Mouse (Mus musculus): ENCODE measurements around the gene Ccdc146.

The Ccdc146 gene

DNA sequence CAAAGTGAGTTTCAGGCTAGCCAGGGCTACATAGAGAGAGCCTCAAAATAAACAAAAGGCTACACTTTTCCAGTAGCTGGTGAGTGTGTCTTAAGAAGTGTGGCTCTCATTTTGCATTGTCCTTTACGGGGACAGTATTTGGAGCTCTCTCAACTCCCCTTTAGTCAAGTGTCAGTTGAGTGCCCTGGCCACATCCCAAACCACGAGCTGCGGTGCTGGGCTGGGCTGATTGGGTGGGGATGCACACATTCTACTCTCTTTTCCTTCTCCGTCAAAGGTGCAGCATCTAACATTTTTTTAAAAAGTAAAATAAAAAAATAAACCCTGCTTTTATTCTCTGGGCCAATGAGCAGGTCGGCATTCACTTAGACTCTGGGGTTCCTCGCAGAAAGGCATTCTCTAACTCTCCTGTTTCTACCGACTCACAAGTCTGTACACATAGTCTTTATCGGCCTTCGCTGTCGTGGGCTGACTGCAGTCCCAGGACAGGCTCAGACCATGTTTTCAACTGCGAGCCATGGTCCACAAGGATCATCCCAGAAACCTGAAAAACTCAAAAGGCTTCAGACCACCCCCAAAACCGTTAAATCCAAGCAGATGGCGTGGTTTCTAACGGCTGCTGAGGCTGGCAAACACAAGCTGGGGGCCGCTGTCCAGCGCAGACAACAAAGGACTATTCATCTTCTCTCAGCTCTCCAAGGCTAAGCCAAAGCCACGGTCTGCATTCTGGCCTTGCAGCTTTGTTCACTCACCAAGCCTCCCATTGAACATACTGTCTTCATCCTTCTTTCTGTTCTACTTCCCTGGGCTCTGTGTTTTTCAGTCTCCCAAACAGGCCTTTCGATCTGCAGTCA lies 161.0 kb downstream of the Ccdc146 start:
- no peak for DNase-seq (ENCODE audit: low spot score)

DNA sequence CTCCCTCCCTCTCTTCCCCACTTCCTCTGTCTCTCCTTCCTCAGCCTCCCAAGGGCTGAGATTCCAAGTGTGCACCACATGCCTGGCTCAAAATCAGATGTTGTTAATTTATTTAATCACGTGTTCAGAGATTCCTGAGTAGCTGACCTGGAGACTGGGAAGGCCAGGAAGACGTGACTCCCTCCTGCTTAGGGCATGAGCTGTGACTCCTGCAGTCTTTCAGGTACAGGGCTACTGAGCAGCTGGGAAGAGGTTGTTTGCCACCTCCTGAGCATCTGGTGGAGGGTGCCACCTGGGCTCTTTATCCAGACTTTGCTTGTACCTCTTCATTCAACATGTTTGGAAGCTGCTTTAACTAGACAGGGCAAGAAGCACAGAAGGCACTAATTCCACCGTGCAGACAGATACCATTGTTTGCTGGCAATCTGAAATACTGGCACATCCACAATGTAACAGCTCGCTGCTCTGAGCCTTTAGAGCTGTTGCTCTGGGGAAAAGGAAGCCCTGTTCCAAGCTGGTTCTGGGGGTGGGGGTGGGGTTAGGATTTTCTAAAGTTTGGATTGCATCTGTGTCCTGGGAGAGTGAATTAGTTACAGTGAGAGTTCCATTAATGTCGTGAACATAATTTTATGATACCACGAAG lies 163.2 kb downstream of the Ccdc146 start:
- DNase-seq (ENCODE audit: low spot score), result no peak

DNA sequence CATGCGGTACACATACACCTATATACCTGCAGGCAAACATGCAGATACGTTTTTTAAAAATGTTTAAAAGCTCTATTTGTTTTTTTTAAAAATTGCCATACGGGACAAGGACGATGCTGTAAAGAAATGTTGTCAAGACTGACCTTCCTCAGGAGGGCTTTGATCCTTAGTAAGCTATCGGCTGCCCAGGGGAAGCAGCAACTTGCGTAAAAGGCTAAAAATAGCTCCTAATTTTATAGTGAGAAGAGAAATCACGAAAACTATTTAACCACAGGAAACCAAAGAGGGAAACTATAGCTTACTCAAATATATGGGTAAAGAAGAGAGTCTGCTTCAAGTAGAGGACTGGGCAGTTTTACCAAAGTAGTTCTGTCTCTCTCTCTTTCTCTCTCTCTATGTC lies 163.7 kb downstream of the Ccdc146 start:
- no peak for DNase-seq (ENCODE audit: low spot score)

DNA sequence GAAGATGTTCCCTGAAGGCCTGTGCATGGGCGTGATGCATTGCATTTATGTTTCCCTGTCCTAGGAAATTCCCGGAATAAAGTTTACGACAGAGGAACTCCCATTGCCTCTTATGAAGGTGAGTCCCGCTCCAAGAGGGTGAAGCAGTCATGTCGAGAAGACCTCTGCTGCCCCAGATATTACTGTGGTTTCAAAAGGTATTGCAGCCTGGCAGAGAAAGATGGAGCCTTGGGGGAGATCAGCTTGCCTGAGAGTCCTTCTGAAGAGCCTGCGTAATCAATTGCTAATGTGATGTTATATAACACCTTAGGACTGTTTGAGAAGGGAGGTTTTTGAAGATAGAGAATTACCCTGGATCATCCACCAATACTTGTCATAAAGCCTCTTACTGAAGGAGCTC lies 166.7 kb downstream of the Ccdc146 start:
- no peak for DNase-seq (ENCODE audit: low spot score)

DNA sequence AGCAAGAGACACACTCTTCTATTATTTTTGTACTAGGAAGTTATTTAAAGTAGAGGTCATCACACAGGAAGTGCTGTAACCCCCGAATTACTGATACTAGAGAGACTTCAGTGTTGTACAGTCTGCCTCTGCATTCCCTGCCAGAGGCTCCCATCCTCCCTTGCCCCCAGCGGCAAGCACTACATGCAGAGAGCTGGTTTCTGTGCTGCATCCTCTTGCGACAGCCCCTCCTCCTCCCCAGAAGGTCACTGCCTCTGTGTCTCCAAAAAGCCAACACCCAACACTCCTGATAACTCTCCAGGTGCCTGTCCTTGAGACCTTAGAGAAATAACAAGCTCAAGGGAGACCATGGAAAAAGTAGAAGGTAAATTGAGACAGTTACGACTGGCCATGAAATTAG lies 167.4 kb downstream of the Ccdc146 start:
- no peak for DNase-seq (ENCODE audit: low spot score)

DNA sequence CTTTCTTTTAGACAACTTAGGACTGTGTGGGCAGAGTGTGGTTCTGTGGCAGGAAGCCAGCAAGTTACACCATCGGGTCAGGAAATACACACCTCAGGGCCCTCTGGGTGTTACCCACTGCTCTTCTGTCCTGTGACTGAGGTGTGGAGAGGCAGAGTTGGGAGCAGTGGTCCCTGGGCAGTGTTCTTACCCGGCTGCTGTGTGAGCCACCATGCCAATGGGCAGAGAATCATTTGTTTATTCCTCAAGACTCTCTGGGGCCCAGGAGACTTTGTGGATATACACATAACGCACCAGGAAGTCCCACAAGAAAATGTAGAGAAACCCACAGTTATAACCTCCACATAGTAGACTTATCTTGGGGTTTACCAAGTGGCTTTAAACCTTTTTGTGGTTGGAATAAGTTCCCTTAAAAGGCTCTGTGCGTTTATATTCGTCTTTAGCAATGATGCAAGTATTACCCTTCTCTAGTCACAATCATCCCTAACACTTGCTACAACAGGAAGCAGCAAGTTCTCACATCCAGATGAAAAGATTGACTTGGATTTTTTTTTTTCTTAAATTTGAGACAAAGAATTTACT lies 168.8 kb downstream of the Ccdc146 start:
- DNase-seq (ENCODE audit: low spot score), result no peak

DNA sequence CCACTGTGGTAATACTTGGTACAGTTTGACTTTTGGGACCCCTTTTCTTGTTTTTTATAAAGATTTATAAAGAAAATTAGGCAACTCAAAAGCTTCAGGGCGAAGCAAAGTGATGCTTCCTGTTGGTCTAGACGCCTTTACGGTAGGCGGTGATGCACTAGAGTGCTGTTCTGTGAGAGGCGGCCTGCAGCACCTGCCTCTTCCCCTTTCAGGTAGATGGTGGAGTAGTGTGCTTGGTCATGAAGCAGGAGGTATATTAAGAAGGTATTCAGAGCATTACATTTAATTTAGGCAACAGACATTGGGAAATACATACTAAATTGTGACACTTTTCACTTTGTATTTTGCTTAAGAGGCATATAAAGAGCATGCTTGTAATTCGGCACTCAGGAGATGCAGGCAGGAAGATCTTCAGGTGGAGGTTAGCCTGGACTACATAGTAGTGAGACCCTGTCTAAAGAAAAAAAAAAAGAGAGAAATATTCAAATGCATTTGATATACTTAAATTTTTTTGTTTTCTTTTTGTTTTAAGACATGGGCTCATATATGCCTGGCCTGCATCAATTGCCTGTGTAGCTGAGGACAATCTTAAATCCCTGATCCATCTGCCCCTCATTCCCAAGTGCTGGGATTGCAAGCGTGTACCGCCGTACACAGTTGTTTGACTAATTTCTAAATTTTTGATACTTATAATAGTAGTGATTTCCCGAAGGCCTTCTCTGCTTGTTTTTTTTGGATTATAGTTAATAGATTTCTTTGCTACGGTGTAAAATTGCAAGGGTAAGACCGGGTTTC lies 169.5 kb downstream of the Ccdc146 start:
- DNase-seq (ENCODE audit: low spot score), result no peak

DNA sequence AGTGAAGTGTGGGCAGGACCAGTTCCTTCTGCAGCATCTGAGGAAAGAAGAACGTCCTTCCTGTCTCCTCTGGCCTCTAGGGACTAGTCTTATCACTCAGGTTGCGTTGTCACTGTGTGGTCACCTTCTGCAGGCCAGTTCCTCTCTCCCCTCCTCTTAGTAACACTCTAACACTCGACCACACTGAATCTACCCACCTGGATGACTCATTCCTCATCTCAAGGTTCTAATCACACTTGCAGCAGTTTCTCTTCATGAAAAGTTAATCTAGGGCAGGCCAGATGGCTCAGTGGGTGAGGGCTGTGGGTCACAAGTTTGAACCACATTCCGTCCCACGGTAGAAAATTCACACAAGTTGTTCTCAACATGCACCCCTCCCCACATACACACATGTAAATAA lies 175.6 kb downstream of the Ccdc146 start:
- DNase-seq (ENCODE audit: low spot score), result no peak

DNA sequence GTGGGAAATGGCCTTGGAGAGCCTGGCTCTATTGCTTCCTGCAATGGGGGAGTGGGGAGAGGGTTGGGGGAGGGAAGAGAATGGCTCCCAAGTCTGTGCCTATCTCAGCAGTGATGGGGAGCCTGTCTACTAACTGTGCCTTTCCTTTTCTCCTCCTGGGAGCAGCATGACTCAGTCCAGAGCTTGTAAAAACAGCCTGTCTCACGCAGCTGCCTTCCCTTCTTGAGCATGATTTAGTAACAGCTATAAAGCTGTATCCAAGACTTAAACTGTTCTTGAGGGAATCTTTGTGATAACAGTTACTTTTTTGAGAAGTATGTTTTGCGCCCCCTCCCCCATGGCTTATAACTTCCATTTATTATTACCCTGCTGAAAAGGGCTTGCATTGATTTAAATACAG lies 176.6 kb downstream of the Ccdc146 start:
- DNase-seq (ENCODE audit: low spot score), result no peak

DNA sequence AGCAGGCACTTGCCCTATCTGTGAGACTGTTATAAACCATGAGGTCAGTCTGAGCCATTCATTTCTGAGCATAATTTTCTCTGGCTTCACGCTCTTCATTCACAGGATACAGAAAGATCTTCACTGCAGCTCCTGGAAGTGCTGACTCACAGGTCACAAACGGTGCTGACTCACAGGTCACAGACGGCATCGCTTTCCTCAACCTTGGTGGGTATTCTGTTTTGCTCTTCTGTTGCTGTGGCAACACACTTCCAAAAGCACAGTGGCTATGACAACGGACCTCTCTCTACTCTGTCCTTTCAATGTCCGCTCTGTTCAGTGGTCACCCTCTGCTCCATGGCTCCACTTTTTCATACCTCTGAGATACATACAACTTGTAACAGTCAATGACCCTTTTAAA lies 177.7 kb downstream of the Ccdc146 start:
- no peak for DNase-seq (ENCODE audit: low spot score)

DNA sequence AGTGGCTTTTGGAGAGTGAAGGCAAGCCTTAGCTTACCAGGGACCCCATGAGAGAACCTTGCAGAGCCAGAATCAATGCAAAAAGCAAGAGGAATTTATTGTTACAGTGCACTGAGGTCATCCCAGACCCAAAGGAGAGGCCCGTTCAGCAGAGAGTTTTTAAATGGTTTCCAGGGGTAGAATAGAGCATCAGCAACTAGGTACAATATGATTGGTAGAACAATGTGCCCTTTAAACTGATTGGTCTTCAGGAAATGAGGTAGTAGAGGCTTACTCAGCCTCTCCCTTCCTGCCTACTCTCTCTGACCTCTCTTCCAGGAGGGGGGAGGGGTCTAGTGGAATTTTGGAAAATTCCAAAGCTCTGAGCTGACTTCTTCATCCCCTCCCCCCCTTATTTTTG lies 179.2 kb downstream of the Ccdc146 start:
- DNase-seq (ENCODE audit: low spot score), result no peak

DNA sequence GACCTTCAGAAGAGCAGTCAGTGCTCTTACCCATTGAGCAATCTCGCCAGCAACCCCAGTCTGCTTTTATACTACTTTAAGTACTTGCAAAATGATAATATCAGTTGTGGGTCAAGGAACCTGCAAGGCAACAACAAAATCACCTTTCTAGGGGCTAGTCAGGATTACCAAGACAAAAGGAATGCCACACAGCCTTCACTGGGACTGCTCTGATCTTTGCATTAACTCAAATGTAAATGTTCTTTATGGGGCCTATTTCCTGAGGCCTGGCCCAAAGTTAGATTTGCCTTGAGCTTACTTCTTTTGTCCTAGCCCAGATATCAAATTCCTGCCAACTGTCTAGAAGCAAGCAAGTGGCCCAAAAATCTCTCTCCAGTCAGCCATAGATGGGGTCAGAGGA lies 179.9 kb downstream of the Ccdc146 start:
- no peak for DNase-seq (ENCODE audit: low spot score)
